Mouse (Mus musculus): ENCODE measurements around the gene Gng11. TPM values are rescaled to one million over a fixed set of nuclear protein-coding genes. Genes with fewer than 3 reads are reported as not detected.

Gene Gng11
- total RNA-seq, 2 experiments from 2014 or later: 6.0 to 12.3 TPM

Other genes starting within 250 kb of the Gng11 start
- gene Calcr, start 239.2 kb upstream of the Gng11 start, total RNA-seq (2015): not detected in 2 replicates
- not detected in 2 replicates for gene Calcr, start 239.2 kb upstream of the Gng11 start, total RNA-seq (2017)
- gene Tfpi2, start 15.0 kb upstream of the Gng11 start, total RNA-seq (2015): 2.7 and 3.3 TPM in 2 replicates
- gene Tfpi2, start 15.0 kb upstream of the Gng11 start, total RNA-seq (2017): 0.57 and 1.4 TPM in 2 replicates
- gene Gngt1, start 10.1 kb upstream of the Gng11 start, total RNA-seq (2015): not detected in 2 replicates
- gene Gngt1, start 10.1 kb upstream of the Gng11 start, total RNA-seq (2017): not detected in 2 replicates
- 70.5 and 79.3 TPM in 2 replicates for gene Bet1, start 83.1 kb downstream of the Gng11 start, total RNA-seq (2015)
- 79.1 and 81.2 TPM in 2 replicates for gene Bet1, start 83.1 kb downstream of the Gng11 start, total RNA-seq (2017)

Measured in megakaryocyte progenitor cell, adult 5-6 weeks (primary cell).